Mouse (Mus musculus) T-helper 1 cell (primary cell): Measurements from ENCODE around the gene Nt5c1a.

ENCODE experiments used
- in situ Hi-C: fragments of 300-600 bp; cut with MboI, MseI; formaldehyde crosslinking; loops from one replicate; pipeline ENCODE4 v1.15.1; 2025; ENCODE audit warnings: high pct_unique_total_duplicates

The Nt5c1a gene

DNA sequence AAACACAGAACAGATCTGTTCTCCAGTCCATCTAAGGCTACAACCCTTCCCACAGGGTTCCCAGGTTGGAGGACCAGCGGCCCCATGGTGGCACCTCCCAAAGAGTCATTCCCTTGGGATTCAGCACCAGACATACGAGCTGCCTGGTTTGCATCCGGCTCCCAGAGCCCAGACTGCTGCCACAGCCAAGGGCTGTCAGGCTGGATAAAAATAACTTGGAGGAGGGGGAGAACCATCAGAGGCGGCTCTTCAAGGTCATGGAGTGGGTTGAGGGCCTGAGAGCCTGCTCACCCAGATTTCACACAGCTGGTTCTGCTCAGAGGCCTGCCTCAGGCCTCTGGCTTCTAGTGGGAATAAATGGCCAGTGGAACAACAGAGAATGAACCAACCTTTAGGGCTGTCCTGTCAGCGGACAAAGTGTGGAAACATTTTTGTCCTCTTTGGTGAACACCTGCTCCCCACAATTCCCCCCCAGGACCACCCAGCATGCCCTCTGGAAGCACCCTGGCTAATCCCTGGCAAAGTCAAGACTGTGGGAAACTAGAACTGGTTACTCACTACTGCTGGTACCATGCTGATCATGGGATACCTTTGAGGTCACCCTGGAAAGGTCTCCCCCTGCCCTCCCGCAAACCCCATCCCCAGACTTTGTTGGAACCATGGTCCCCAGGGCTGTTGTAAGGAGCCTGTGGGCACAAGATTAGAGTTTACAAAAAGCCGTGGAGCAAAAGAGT, 46.0 kb downstream of the Nt5c1a start:
- in situ Hi-C loops: no loop called here

- in situ Hi-C loops: no loop called here
Measured at GRCm38 (mm10) chr4:123248971-123249567, 47.8 kb downstream of the Nt5c1a start.

- in situ Hi-C loops: loop anchor here (5.0 kb wide), 1 partner anchor 95 kb away; no protein-coding TSS in a partner anchor
Measured at GRCm38 (mm10) chr4:123252214-123252613, 50.9 kb downstream of the Nt5c1a start.

DNA sequence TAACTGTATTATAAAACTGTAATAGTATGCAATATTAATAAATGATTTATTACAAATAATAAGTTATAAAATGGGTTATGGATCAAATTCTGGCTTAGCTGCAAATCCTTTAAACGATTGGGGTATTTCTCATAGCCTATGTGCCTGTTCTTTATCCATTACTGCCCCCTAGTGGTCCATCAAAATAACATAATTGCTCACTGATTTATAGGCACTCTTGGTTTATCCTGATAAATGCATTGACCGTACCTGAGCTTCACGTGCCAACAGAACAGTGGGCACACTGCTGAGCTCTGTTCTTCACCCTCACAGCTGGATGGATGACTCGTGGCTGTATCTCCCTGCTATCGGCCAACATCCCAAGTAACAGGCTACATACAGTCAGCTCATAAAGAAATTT, 53.3 kb downstream of the Nt5c1a start:
- in situ Hi-C loops: loop anchor here (5.0 kb wide), 2 partner anchors 32 to 97 kb away; no protein-coding TSS in a partner anchor

GRCm38 (mm10) chr4:123260071-123260746, 58.9 kb downstream of the Nt5c1a start:
- in situ Hi-C loops: no loop called here

GRCm38 (mm10) chr4:123261721-123262401, 60.6 kb downstream of the Nt5c1a start, which contains the start of gene Pabpc4:
Gene Pabpc4 (plus strand): TSS chr4:123262351.
- in situ Hi-C loops: no loop called here
